Mouse (Mus musculus): Measurements from ENCODE around the gene Dynlt1a. TPM values are rescaled to one million over a fixed set of nuclear protein-coding genes. Genes with fewer than 3 reads are reported as not detected.
"Not testable (repeated sequence)": the region's sequence is repeated elsewhere in the genome, so short reads cannot be mapped to it uniquely, and the experiment has no call there.

Dynlt1a gene
- polyA plus RNA-seq (2015; fragmentation: Nextera tagmentation; extraction: Ambion mirVana): 20.0 and 21.1 TPM in 2 replicates

DNA sequence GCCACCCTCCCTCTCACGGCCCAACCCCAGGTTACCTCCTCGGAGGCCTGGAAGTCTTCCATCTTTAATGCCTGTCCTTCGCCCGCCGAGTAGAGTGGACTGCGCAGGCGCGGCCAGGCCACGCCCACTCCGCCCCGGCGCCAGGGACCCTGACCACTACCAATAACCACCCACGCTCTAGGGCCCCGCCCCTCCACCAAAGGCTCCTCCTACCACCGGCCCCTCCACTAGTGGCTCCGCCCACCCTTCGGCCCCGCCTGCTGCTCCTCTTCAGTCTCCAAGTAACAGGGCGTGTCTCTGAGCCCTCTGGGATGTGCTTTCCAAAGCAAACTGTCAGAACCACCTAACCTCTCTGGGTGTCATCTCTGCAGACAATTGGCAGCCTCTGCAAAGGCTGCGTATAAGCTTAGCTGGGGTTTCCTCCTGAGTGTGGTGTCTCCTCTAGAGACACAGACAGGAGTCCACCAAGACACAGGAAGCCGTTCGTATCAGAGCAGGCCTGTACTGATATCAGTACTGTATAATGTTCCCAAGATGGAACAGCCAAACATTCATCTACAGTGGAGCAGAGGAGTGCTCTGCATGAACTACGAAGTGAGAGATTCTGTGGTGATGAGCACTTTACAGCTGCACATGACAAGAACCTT, at the start of gene Dynlt1a:
Gene Dynlt1a, minus strand, starts transcription at position 162 of the 647 bp plus-strand sequence.
- not testable (repeated sequence) for H3K27me3 ChIP-seq, H3K36me3 ChIP-seq, H3K9me3 ChIP-seq, H3K27ac ChIP-seq, H3K4me1 ChIP-seq
- peak; percentile 81 for ATAC-seq (ENCODE audit: insufficient number of reproducible peaks, insufficient read depth, low FRiP score, low TSS enrichment, low read depth)
- Histone ChIP-seq H3K4me2 (peak within 1 kb of the TSS; percentile 66), H3K9ac (peak within 1 kb of the TSS; percentile 62), H3K4me3 (peak within 1 kb of the TSS; percentile 46)
- WGBS: 10% methylated on average over 22 of the region's 23 CpGs

- not testable (repeated sequence) for H3K27ac ChIP-seq; H3K4me2 ChIP-seq; H3K27me3 ChIP-seq; ATAC-seq (ENCODE audit: insufficient number of reproducible peaks, insufficient read depth, low FRiP score, low TSS enrichment, low read depth); H3K9ac ChIP-seq; H3K36me3 ChIP-seq; H3K9me3 ChIP-seq; H3K4me3 ChIP-seq; H3K4me1 ChIP-seq
- WGBS: 80% methylated on average over 10 of the region's 10 CpGs
These were observed 38.0 kb upstream of the Dynlt1a start for GRCm38 (mm10) chr17:6355256-6355655.

DNA sequence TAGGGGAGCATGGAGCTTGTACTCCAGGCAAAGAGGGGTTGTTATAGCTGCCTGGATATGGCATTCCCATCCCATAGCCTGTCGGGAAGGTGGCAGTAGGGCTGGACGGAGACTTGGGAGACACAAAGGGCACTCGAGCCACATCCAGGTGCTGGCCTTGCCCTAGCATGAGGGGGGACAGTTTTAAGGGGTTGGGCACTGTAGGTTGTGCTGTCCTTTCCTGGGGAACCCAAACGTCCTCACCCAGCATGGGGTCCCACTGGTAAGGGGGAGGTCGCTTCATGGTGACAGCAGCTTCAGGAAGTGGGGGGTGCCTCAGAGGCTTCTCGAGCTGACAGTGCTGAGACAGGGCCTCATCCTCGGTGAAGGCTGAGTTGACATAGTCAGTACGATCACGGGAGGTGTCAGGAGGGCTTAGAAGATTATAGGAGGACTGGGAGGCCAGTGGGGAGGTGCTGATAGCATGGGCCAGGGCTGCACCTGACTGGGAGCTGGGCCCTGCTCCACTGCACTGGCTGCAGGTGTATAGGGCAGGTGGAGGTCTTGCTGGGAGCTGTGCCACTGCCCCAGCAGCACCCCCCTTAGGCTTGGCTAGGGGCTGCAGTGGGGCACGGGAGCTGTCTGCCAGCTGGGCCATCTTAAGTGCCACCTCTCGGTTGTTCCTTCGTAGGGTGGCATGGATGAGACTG, 25.4 kb upstream of the Dynlt1a start:
- H3K4me3 ChIP-seq, H3K4me1 ChIP-seq, H3K9ac ChIP-seq, H3K9me3 ChIP-seq, H3K36me3 ChIP-seq, H3K4me2 ChIP-seq, H3K27ac ChIP-seq, H3K27me3 ChIP-seq: not testable (repeated sequence)
- peak; percentile 52 for ATAC-seq (ENCODE audit: insufficient number of reproducible peaks, insufficient read depth, low FRiP score, low TSS enrichment, low read depth)
- no CpG with 5 or more reads among the region's 12 CpGs for WGBS

- not testable (repeated sequence) for H3K36me3 ChIP-seq; H3K9me3 ChIP-seq; H3K9ac ChIP-seq; H3K4me3 ChIP-seq; H3K4me2 ChIP-seq; ATAC-seq (ENCODE audit: insufficient number of reproducible peaks, insufficient read depth, low FRiP score, low TSS enrichment, low read depth); H3K27me3 ChIP-seq; H3K4me1 ChIP-seq; H3K27ac ChIP-seq
- 72% methylated on average over 3 of the region's 4 CpGs for WGBS
These were observed 11.7 kb upstream of the Dynlt1a start for GRCm38 (mm10) chr17:6328997-6329396.

DNA sequence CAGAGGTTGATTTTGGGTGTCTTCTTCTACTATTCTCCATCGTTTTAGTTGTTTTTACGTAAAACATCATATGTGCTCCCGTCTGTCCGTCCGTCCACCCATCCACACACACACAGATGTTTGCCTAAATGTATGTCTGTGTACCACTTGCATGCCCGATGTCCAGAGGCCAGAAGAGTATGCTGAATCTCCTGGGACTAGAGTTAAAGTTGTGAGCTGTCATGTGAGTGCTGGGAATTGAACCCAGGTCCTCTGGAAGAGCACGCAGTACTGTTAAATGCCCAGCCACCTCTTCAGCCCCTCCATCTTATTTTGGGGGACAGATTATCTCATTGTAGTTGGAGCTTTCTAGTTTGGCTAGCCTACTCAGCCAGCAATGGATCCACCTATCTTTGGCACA, 10.3 kb upstream of the Dynlt1a start:
- 94% methylated on average over 7 of the region's 7 CpGs for WGBS
- ATAC-seq (ENCODE audit: insufficient number of reproducible peaks, insufficient read depth, low FRiP score, low TSS enrichment, low read depth); H3K4me2 ChIP-seq; H3K4me1 ChIP-seq; H3K36me3 ChIP-seq; H3K27ac ChIP-seq; H3K9me3 ChIP-seq; H3K27me3 ChIP-seq; H3K9ac ChIP-seq; H3K4me3 ChIP-seq: not testable (repeated sequence)

GRCm38 (mm10) chr17:6325543-6325942, 8.2 kb upstream of the Dynlt1a start:
- ATAC-seq (ENCODE audit: insufficient number of reproducible peaks, insufficient read depth, low FRiP score, low TSS enrichment, low read depth); H3K9me3 ChIP-seq: not testable (repeated sequence)
- 70% methylated on average over 6 of the region's 6 CpGs for WGBS

GRCm38 (mm10) chr17:6325021-6325420, 7.7 kb upstream of the Dynlt1a start:
- not testable (repeated sequence) for H3K27ac ChIP-seq; H3K4me1 ChIP-seq; H3K36me3 ChIP-seq; H3K9me3 ChIP-seq; H3K27me3 ChIP-seq; H3K4me2 ChIP-seq; ATAC-seq (ENCODE audit: insufficient number of reproducible peaks, insufficient read depth, low FRiP score, low TSS enrichment, low read depth); H3K4me3 ChIP-seq; H3K9ac ChIP-seq
- WGBS: 59% methylated on average over 10 of the region's 10 CpGs

More at GRCm38 (mm10) chr17:6325543-6325942, 8.2 kb upstream of the Dynlt1a start:
- H3K27ac ChIP-seq, H3K9ac ChIP-seq, H3K4me1 ChIP-seq, H3K36me3 ChIP-seq, H3K27me3 ChIP-seq, H3K4me3 ChIP-seq, H3K4me2 ChIP-seq: not testable (repeated sequence)

GRCm38 (mm10) chr17:6321778-6322101, 4.4 kb upstream of the Dynlt1a start:
- H3K36me3 ChIP-seq; H3K27ac ChIP-seq; H3K4me2 ChIP-seq; H3K4me3 ChIP-seq; H3K27me3 ChIP-seq; ATAC-seq (ENCODE audit: insufficient number of reproducible peaks, insufficient read depth, low FRiP score, low TSS enrichment, low read depth); H3K9ac ChIP-seq; H3K9me3 ChIP-seq; H3K4me1 ChIP-seq: not testable (repeated sequence)
- no CpG with 5 or more reads among the region's 10 CpGs for WGBS

DNA sequence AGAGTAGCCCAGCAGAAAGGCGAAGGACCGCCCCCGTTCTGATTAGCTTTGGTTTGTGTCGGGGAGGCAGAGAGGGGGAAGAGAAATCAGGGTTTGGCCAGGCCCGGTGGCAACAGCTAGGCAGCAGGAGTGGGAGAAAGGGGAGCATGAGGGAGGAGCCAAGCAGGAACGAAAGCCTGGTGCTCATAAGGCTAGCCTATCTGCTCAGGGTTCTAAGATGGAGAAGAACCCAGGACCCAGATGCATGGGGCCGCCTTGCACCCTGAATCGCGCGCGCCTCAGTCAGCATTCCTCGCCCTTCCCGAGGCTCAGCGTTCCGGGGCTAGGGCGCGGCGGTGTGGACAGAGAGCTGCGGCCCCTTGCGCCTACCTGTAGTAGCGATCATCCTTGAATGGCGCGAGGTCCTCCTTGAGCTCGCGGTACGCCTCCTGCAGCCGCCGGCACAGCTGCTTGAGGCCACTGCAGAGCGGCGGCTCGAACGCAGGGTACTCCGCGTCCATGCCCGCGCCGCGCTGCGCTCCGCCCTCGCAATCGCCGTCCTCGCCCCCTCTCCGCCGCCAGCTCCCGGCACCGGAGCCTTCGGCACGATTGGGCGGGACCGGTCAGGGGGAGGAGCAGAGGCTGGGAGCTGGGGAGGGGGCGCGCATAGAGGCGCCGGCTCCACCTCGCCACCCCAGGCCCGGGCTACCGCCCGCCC, 3.9 kb upstream of the Dynlt1a start:
- peak; percentile 28; the same call in 1 of the 2 replicates for ATAC-seq (ENCODE audit: insufficient number of reproducible peaks, insufficient read depth, low FRiP score, low TSS enrichment, low read depth)
- H3K36me3 ChIP-seq, H3K9ac ChIP-seq, H3K27ac ChIP-seq, H3K4me1 ChIP-seq, H3K4me2 ChIP-seq, H3K4me3 ChIP-seq, H3K9me3 ChIP-seq, H3K27me3 ChIP-seq: not testable (repeated sequence)
- WGBS: 0% methylated on average over 6 of the region's 60 CpGs

GRCm38 (mm10) chr17:6316379-6317126, 747 bp downstream of the Dynlt1a start:
- H3K4me3 ChIP-seq: peak overlapping the region; percentile 46
- H3K27me3 ChIP-seq; H3K9me3 ChIP-seq; H3K4me1 ChIP-seq; ATAC-seq (ENCODE audit: insufficient number of reproducible peaks, insufficient read depth, low FRiP score, low TSS enrichment, low read depth); H3K27ac ChIP-seq; H3K36me3 ChIP-seq: not testable (repeated sequence)
- H3K4me2 ChIP-seq: peak overlapping the region; percentile 66
- peak overlapping the region; percentile 62 for H3K9ac ChIP-seq
- WGBS: 2% methylated on average over 38 of the region's 38 CpGs

GRCm38 (mm10) chr17:6315706-6316105, 1.6 kb downstream of the Dynlt1a start:
- not testable (repeated sequence) for H3K27me3 ChIP-seq; H3K27ac ChIP-seq; H3K36me3 ChIP-seq; H3K9me3 ChIP-seq; H3K4me3 ChIP-seq; H3K4me1 ChIP-seq; H3K4me2 ChIP-seq; H3K9ac ChIP-seq; ATAC-seq (ENCODE audit: insufficient number of reproducible peaks, insufficient read depth, low FRiP score, low TSS enrichment, low read depth)
- 42% methylated on average over 3 of the region's 4 CpGs for WGBS

Data from embryonic facial prominence, embryonic 13.5 days (tissue).